Mouse (Mus musculus): ENCODE data around the gene Rnf181.

Gene Rnf181

DNA sequence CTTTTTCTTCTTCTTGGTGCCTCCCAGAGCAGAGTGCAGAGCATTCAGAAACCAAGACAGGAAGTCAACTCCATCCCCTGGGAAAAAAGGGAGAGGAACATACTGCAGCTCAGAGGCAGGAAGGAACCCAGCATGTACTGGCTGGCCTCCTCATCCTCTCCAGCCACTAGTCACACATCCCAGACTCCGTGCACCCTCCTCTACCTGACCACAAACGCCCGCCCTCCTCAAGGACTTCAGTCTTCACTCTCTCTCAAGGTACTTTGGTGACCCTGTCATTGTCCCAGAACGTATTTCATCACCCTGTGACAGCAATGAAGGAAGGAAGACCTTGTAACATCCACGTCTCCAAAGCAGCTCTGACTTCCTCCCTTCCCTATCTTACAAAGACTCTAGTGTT, 33.6 kb downstream of the Rnf181 start:
- intact Hi-C loops (cut with DNase I), result loop anchor here (10.0 kb wide), 1 partner anchor 448 kb away; no protein-coding TSS in a partner anchor

DNA sequence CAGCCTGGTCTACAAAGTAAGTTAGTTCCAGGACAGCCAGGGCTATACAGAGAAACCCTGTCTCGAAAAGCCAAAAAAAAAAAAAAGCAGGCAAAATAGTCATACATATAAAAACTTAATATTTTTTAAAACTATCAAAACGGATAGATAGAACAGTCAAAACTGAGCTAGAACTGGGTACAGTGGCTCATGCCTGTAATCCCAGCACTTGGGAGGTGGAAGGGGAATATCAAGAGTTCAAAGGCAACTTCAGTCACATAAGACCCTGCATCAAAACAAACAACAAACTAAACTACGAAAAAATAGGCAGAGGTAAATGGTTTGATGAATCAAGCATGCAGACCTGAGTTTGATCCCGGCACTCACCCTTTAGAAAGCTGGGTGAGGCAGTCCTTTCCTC, 36.6 kb downstream of the Rnf181 start:
- intact Hi-C loops (cut with DNase I), result loop anchor here (10.0 kb wide), 1 partner anchor 445 kb away; no protein-coding TSS in a partner anchor

DNA sequence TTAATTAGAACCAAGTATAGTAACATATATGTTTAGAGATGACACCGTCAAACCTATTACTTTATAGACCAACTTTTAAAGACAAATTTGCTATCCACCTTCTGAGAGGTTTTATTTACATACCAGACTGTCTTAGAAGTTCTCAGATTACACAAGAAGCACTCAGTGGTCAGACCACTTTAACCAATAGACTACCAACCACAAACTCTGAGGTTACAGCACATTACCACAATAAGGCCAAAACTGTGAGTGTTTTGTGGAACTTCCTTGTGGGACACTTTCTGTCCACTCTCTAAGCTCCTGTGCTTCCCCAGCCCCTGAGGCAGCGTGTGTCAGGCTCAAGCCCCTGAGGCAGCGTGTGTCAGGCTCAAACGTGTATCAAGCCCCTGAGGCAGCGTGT, 37.7 kb downstream of the Rnf181 start:
- intact Hi-C loops (cut with DNase I), result no loop called here

DNA sequence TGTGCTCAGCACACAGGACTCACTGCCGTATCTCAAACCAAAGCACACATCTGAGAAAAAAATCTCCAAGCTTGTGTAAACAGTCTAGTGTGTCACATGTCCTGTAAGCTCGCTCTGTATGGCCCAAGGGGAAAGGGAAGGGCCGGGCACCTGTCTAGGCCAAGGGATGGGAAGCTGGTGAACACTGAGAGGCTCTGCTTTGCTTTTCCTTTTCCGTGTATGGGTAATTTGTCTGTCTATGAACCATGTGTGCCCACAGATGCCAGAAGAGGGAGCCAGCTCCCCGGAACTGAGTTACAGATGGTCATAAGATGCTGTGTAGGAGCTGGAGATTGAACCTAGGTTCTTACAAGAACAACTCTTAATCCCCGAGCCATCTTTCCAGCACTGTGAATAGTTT, 40.5 kb downstream of the Rnf181 start:
- intact Hi-C loops (cut with DNase I), result no loop called here

DNA sequence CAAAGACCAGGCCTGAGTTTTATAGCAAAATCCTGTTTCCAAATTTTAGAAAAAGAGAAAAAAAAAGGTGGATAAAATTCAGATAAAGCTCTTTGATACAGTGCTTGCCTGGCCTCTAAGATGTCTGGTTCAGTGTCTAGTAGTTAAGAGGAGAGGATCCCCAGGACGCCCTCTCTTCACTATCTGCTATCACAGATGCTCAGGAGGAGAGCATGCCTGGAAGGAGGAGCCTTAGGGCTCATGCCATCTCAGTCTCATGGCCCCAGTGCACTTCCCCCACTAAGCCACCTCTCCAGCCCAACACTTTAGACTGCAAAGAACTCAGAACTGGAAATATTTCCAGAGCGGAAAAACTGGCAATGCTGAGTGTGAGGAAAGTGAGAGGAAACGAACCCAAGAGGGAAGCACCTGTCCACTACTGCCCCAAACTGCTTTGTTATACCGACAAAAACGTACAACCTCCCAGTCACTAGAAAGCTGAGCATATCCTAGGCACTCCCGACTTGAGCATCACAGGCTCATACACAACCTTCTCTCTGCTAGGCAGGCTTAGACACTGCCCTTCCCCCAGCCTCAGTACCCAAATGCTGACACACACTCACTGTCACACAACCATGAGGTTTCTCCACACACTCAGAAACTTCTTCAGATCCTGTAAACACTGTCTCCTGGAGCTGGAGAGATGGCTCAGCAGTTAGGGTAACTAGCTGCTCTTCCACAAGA, 42.8 kb downstream of the Rnf181 start:
- intact Hi-C loops (cut with DNase I), result no loop called here

DNA sequence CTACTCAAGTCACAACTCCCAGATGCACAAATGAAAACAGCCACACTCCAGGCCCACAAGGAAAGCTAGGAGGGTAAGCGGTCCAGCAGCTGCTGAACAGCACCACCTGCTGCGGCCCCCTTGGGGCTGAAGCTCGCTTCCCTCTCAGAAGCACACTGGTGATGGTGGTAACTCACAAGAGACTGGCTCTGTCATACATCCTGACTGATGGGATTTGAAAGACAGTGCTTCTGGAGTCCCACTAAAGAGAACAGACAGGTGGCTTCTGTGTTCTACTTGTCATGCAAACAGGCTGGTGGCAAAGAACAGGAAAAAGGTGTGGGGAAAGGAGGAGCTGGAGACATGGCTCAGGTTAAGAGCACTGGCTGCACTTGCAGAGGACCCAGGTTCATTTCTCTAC, 43.8 kb downstream of the Rnf181 start:
- intact Hi-C loops (cut with DNase I), result no loop called here

DNA sequence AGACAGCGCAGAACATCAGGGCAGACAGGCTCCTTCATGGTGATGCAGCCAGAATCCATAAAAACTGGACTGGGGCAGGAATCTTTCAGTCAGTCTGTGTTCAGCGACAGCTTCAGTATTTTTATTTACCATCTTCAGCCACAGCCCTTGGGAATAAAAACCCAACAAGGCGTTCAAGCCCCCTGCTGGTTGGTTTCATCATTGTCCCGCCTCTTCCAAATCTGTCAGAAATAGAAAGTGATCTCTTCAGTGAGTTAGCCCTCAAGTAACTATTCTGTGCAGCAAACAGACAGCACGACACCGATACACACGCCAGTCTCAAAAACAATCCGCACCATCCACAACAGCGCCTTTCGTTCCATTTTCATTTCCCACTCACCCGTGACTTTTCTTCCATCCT, 47.7 kb downstream of the Rnf181 start:
- intact Hi-C loops (cut with DNase I), result loop anchor here (5.0 kb wide), 1 partner anchor 37 kb away; no protein-coding TSS in a partner anchor

DNA sequence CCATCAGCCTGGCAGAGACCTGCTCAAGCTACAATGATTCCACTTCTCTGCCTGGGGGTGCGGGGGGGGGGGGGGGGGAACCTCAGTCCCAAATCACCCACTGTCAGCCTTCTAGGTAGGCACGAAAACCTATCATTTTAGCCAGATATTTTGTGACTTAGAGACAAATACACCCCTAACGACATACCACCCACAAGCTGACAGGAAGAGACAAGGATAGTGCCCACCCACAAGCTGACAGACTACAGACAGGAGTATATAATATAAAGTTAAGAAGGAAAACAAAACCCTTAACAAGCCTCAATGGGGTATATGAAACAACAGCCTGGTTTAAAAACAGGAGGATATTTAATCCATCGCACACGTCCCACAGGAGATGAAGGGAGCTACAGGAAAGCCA, 48.3 kb downstream of the Rnf181 start:
- intact Hi-C loops (cut with DNase I), result loop anchor here (5.0 kb wide), 1 partner anchor 36 kb away; no protein-coding TSS in a partner anchor

DNA sequence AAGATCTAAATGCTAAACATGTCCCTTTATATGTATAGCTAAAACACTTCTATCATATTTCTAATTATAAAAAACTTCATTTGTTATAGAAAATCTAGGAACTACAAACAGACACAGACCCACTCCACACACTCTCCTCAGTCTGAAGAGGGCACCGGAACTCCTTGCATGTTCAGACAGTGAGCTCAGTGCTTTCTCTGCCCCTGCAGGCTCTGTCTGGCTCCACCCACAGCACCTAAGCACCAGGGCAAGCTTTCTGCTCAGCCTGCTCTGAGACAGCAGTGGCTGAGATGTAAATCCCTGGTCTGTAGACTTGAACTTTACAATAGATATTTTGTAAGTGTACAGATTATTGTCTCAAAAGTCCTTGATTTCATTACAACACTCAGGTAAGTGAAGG, 50.7 kb downstream of the Rnf181 start:
- intact Hi-C loops (cut with DNase I), result loop anchor here (5.0 kb wide), 1 partner anchor 34 kb away; no protein-coding TSS in a partner anchor

DNA sequence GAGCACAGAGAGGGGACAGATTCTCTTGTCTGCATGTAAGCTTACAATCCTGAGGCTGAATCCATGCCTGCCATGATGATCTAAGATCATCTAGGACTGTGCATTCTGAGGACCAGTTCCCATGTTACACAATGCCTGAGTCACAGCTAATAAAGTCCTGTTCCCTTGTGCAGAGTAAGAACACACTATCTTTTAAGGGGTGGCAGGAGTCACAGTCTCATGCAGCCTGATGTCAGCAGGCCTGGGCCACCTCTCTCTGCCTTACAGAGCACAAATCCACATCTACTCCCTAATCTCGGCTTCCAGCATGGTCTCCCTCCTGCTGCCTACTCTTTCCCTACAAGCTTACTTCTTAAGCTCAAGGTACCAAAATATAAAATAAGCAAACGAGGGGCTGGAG, 51.4 kb downstream of the Rnf181 start:
- intact Hi-C loops (cut with DNase I), result loop anchor here (5.0 kb wide), 1 partner anchor 33 kb away; no protein-coding TSS in a partner anchor

DNA sequence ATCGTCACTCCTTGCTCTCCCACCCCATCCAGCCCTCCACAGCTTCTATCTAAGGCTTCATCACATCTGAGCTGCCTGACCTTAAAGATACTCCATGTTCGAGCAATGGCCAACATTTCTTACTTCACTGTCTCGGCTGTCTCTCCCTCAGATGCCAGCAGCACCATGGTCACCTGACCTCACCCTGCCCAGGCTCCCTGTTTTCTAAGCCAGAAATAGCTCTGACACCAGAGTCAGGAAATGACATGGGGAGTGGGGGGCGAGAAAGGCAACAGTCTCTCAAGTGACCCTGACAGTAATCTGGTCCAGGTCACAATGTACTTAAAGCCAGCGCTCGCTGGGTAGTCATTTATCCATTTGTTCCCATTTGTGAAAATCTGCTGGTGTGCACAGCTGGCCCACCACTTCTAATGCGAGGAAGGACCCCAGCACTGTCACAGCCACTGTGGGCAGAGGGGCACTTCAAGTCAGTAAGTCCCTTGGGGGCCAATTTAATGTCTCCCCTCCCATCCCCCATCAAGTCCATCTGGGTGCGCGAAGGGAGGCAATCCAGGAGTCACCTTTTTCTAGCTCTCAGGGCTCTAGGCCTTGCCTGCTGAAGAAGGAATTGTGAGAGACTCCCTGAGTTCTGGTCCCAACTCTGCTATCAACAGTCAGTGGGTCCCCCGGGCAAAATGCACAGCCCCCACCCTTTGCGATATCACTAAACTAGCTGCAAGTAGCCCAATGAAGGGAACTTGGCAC, 53.5 kb downstream of the Rnf181 start:
- intact Hi-C loops (cut with DNase I), result no loop called here

DNA sequence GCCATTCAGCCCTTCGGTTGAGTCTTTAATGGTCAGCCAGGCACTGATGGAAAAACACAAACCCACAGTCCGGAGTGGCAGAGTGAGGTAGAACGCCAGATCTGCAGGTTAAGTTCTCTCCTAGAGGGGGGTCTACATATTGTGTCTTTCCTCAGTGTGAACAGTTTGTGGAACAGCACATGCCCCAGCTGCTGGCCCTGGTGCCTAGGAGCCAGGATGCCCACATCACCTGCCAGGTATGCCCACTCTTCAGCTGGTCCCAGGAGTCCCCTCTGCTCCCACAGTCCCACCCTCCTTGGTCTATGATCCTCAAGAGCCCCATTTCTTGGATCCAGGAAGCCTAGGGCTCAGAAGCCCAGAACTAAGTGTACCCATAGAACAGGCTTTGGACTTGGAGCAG, 54.6 kb downstream of the Rnf181 start:
- intact Hi-C loops (cut with DNase I), result no loop called here
